Mouse (Mus musculus): ENCODE results near the gene Zfp217.

DNA sequence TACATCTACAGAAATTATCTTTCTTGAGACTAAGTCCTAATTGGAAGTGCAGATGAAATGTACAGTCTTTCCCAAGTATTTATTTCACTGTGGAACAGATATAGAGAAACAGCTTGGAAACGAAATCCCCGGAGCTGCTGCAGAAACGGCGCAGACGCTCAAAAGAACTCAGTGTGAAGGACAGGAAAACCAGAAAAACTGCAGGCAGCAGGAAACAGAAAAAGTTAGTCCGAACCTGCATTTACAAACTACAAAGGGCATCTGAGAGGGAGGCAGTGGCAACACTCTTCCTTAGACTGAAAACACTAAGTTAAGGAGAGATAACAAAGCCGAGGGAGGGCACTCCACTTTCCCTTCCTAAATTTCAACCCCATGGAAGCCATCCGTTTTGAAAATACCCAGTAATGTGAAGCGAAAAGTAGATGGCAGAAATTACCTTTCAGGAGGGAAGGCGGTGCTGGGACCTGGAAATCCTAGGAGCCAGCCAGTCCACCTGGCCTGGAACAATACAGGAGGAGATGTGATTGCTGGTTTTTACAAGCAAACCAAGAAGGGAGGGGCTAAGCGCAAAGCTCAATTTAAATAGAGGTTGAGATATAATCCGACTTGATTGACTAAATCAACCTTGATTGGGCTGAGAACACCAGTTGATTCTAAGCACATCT is 13.7 kb downstream of the Zfp217 start:
- TF ChIP-seq CTCF (conservative IDR thresholded peaks at IDR 0.05; ENCODE audit: low read length) (no peak), POU5F1 (IDR thresholded peaks at IDR 0.05; ENCODE audit: borderline replicate concordance, low read length) (no peak)
